Mouse (Mus musculus): ENCODE measurements around the gene Nsf.

Nsf gene

GRCm38 (mm10) chr11:103838955-103839354 lies 114.9 kb downstream of the Nsf start:
- DNase-seq (ENCODE audit: low spot score in 2 of 2), result no peak

- DNase-seq (ENCODE audit: low spot score in 2 of 2), result no peak
Observed at GRCm38 (mm10) chr11:103832331-103832730, 121.5 kb downstream of the Nsf start.

GRCm38 (mm10) chr11:103831766-103832165 lies 122.1 kb downstream of the Nsf start:
- no peak for DNase-seq (ENCODE audit: low spot score in 2 of 2)

DNA sequence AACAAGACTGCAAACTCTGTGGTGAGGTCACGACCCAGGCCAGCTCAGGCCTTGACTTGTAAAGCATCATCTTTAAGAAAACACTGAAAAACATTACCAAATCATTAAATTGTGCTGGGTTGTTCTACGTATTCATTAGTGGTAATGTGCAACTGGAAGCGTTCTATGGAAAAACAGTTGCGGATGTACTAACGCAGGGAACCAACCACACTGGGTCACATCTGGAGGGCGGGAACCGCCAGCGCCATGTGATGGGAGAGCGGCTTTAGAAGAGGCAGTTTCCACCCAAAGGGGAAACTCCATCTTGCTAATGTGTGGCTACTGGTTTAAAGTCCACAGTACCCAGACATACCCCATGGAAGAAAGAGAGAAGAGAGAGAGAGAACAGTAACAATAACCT lies 123.4 kb downstream of the Nsf start:
- no peak for DNase-seq (ENCODE audit: low spot score in 2 of 2)

DNA sequence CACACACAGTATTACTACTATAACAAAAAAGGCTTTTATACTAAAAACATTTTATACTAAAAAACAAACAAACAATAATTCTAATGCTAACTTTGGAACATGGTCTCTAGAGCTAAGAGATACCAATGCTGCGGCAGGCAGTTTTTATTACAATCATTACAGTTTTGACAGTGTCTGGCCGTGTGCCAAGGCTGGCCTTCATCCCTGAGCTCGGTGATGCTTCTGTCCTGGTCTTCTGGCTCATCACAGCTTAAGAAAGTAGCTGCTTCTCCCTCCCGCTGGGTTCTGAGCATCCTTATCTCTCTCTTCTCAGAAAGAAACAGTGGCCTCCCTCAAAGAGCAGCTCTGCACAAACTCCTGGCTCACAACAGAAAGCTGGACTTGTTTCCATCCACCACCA lies 123.9 kb downstream of the Nsf start:
- DNase-seq (ENCODE audit: low spot score in 2 of 2), result no peak

DNA sequence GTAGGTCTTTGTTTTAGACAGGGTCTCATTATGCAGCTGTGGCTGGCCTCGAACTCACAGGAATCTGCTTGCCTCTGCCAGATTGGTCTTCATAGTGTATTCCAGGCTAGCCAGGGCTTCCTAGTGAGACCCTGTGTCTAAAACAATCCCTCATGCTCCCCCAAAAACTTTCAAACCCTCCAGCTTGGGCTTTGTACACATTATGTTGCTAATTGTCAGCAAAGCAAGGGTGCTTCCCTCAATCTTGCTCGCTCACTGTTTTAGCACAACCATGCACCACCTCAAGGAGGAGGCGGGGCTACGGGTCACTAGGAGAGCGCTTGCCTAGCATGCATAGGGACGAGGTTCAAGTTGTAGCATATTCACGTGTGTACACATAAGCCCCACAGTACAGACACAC lies 125.0 kb downstream of the Nsf start:
- no peak for DNase-seq (ENCODE audit: low spot score in 2 of 2)

DNA sequence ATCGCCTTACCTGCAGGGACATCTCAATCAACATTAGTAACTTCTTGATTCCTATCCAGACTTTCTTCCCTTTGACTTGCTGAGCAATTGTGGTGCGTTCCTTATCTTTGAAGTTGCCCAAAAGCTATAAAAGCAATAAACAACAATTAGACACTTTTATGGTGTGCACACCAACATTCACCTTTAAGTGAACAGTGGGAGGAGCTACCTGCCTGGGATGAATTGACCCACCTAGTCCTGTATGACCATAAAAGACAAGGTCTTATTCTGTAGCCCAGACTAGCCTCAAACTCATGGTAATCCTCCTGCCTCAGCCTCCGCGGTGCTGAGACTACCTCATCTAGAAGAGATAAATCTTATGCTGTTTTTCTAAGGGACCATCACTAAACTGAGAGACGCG lies 126.7 kb downstream of the Nsf start:
- no peak for DNase-seq (ENCODE audit: low spot score in 2 of 2)

- DNase-seq (ENCODE audit: low spot score in 2 of 2), result no peak
Observed at GRCm38 (mm10) chr11:103816719-103817118, 137.1 kb downstream of the Nsf start.

DNA sequence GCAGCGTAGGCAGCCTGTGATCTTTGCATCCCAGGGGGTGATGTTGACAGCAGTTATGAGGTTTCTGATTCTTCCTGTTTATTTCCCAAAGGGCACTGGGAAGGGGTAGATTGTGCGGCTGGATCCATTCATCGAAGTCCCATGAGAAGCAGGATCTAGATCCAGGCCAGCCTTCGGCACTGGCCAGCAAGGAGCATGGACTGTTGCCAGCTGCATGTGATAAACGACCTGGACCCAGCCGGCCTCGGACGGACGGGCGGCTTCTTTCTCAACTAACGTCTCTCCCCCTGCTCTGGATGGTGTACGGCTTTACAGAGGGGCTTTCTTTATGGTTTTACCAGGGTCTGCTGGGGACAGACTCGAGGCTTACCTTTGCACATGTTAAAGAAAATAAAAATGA lies 137.9 kb downstream of the Nsf start:
- DNase-seq (ENCODE audit: low spot score in 2 of 2), result no peak

DNA sequence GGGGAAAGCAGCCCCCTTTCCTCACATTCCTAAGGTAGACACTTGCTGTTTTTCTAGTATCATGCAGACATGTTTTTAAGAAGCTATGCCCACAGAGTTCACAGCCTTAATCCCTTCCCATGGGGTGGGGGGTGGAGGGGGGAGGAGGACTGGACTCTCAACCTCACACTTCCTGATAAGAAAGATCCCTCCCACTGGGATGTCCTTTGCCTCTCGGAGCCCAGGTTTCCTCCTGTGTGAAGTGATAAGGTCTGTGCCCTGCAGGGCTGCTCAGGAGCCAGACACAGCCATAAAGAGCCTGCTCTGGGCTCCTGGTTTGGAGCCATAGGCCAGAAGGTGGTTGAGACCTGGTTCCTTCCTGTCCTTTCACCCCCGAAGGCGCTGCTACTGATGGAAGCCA lies 139.0 kb downstream of the Nsf start:
- no peak for DNase-seq (ENCODE audit: low spot score in 2 of 2)

DNA sequence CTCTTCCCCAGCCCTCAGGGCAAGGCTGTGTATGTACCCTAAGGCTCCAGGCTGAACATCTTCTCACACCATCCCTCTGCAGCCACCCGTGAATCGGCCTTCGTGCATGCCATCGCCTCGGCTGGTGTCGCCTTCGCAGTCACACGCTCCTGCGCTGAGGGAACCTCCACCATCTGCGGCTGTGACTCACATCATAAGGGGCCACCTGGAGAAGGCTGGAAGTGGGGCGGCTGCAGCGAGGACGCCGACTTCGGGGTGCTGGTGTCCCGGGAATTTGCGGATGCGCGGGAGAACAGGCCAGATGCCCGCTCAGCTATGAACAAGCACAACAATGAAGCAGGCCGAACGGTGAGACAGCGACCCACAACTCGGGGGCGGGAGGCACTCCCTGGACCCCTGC lies 142.6 kb downstream of the Nsf start:
- DNase-seq (ENCODE audit: low spot score in 2 of 2), result peak in 1 of 2 experiments; percentile 74

DNA sequence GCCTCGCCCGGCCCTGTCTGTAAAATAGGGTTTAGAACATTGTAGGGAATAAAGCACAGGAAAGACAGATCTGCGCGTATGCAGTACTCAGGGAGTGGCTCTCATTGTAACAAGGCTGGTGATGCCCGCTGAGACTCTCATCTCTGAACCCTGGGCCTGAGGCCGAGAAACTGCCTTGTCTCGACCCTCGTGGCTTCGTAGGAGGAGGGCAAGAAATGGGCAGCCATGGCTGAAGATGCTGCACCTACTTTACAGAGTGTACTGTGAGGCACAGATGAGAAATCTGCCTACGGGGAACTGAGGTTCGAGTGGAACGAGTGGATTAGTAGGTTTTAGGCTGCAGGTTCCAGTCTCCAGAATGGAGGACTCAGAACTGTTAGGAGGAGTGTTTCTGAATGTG lies 143.2 kb downstream of the Nsf start:
- DNase-seq (ENCODE audit: low spot score in 2 of 2), result no peak

DNA sequence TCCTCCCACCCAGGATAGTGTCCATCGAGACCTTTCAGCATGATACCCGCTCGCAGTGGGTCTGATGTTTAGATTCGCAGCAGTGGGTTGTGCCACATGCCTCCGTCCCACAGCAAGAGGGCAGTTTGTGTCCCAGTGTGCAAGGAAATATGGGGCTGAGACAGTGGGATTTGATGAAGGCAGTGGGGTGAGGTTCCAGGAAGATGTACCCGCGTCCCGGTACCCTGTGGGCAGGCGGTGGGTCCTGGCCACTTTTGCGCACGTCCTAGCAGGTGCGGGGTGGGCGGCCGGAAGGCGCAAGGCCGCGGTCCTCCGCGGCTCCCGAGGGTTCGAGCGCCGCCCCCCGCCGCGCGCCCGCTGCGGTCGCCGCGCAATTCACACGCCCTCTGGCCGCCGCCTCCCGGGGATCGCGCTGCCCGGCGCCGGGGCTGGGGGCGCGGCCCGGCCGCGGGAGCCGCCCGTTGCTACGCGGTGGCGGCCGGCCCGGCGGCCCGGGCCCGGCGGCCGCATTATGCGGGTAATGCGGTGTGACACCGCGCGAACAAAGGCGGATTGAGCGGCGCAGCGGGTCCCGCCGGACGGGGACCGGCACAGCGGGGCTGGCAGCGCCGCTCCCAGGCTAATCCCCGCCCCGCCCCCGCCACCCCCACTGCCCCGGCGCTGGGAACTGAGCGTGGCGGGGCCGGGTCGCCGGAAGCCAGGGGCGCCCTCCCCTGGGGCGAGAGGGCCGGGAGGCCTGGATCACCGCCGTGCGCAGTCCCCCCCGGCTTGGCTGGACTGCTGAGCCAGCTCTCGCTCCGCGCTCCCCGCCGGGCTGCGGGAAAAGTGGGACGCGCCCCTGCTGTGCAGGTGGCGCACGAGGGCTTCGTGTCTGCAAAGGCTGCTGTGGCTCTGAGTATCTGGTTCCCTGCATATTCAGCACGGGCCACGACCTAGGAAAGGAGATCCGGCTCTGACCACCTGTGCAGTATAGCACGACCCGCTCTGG lies 144.0 kb downstream of the Nsf start:
- peak in 1 of 2 experiments; percentile 21 for DNase-seq (ENCODE audit: low spot score in 2 of 2)

DNA sequence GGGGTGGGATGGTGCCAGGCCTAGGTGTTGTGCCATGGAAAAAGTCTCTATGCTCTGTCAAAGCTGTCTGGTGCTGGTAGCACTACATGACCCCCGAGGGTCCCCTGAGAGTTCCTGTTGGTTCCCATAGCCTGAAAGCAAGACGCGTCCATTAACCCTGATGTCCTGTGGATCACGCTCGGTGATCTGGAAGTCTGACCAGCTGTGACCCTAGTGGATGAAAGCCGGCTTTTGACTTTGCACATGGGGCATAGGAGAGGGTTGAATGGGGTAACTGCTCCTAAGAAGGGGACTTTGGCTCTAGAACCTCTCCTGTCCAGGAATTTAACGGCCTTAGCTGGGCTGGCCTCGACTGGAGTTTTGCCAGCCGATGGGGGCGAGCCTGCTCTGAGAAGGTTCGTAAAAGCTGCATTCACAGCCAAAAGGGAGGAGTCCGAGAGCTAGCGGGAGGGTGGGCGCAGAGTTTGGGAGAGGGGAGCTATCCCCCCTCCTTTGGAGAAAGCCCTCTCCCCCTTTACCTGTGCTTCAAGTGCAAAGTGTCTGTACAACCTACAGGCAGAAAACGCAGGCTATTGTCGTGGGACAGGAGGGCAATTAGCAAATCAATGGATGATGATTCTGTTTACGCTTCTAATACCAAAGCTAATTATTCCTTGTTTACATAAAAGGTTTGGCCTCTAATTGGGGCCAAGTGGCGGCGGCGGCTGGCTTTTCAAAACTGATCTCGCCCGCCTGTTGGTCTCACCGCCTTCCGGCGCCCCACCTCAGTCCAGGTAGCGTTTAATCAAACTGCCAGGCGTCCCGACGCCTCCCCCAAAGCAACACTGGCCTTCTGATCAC lies 144.9 kb downstream of the Nsf start:
- no peak for DNase-seq (ENCODE audit: low spot score in 2 of 2)

- DNase-seq (ENCODE audit: low spot score in 2 of 2), result no peak
Observed at GRCm38 (mm10) chr11:103807966-103808365, 145.9 kb downstream of the Nsf start.

DNA sequence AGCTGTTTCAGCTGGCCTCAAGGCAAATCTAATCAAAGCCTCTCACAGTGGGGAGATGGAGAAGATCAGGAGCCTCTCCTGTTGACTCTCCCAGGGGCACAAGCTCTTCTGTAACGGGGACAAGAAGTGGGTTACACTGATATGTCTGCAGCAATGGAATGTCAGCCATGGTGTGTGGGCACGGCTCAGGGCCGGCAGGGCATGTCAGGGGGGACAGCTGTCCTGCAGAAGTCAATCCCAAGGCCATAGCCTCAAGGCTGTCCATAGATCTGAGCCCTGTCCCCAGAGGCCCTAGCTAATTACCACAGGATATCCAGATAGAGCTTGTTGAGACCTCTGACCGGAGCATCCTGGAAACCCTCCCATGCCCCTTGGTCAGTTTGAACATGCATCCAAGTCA lies 149.1 kb downstream of the Nsf start:
- DNase-seq (ENCODE audit: low spot score in 2 of 2), result no peak

DNA sequence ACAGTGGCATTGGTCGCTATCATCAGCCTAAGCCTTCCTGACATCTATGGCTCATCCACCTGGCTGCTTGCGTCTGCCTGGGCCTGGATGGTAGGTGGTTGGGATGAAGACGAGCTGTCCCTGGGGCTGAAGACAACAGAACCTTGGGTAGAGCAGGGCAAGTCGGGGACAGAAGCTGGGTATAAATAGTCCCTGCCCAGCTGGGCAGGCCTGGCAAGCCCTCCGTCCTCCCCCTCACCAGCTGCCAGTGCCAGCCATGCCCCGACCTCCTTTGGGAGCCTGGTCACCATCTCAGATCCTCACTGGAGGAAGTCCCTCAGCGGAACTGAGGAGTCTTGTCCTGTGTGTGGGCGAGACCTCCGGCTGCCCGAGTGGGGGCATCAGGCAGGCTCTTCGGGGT lies 149.7 kb downstream of the Nsf start:
- no peak for DNase-seq (ENCODE audit: low spot score in 2 of 2)

- no peak for DNase-seq (ENCODE audit: low spot score in 2 of 2)
Observed at GRCm38 (mm10) chr11:103801128-103801527, 152.7 kb downstream of the Nsf start.

DNA sequence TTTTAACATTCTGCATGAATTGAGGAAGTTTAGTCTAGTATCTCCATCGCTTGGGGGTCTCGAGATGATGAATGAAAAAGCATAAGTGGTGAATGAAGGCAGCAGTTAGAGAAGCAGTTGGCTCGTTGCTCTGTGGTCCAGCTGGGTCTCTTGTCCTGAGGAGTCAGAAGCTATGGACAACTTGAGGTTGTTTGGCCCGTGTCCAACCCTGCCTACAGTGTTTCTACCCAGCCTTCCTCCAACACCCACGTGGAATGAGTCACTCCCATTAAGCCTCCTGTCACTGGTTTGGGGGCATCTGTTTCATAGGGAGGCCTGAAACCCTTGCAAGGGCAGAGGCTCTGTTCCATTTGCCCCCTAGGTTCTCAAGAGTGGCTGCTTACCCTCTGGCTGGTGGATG lies 163.9 kb downstream of the Nsf start:
- no peak for DNase-seq (ENCODE audit: low spot score in 2 of 2)

- DNase-seq (ENCODE audit: low spot score in 2 of 2), result no peak
Observed at GRCm38 (mm10) chr11:103780152-103780551, 173.7 kb downstream of the Nsf start.

- DNase-seq (ENCODE audit: low spot score in 2 of 2), result no peak
Observed at GRCm38 (mm10) chr11:103774228-103774530, 179.7 kb downstream of the Nsf start.

GRCm38 (mm10) chr11:103773387-103774227 lies 180.2 kb downstream of the Nsf start, which contains the start of gene Wnt3:
Gene Wnt3 (plus strand): TSS chr11:103774150.
- DNase-seq (ENCODE audit: low spot score in 2 of 2), result no peak

Data from left cerebral cortex, adult 9 months (tissue).